ENCODE assay signal across 13 mouse cellular contexts in the genomic region with DNA sequence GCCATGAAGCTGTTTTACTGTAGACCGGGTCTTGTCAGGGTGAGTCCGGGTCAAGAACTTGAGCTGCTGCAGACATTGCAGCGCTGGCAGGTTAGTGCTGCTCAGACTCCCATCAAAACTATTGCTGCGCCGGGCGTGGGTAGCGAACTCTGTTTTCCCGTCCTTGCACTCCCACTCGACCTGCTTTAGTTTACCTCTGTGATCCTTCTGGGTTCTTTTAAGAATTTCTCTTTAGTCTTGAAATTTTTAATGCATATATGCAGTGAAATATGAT. TPM values are rescaled to one million over a fixed set of nuclear protein-coding genes. Genes with fewer than 3 reads are reported as not detected.
DNase-seq lines count a peak whose midpoint lies in the region; ATAC-seq lines count a peak whose summit lies in the region.
"Not testable (repeated sequence)": the region's sequence is repeated elsewhere in the genome, so short reads cannot be mapped to it uniquely, and the experiment has no call there.
"Had no signal": no experiment of that assay in that cellular context is flagged by ENCODE, and none has a peak within 500 bp of the region (broad histone marks: within the 10 kb centered on the region; RNA-seq: fewer than 3 reads in every experiment).

No protein-coding gene starts in this region.

- WGBS in embryonic facial prominence, embryonic 13.5 days: no CpG with 5 or more reads among the region's 9 CpGs
- WGBS in forebrain, embryonic 14.5 days: no CpG with 5 or more reads among the region's 9 CpGs
- WGBS in heart, embryonic 13.5 days: no CpG with 5 or more reads among the region's 9 CpGs
- WGBS in hindbrain, embryonic 15.5 days: no CpG with 5 or more reads among the region's 9 CpGs
- no CpG with 5 or more reads among the region's 9 CpGs for WGBS in kidney, embryonic 16.5 days
- WGBS in liver, embryonic 12.5 days (ENCODE audit: insufficient replicate concordance): no CpG with 5 or more reads among the region's 9 CpGs
- WGBS in midbrain, embryonic 12.5 days: no CpG with 5 or more reads among the region's 9 CpGs
- no CpG with 5 or more reads among the region's 9 CpGs for WGBS in stomach, embryonic 14.5 days

- not testable (repeated sequence) for H3K27ac ChIP-seq in embryonic facial prominence, embryonic 13.5 days; forebrain, embryonic 14.5 days (ENCODE audit: low read depth, low read length); heart, embryonic 13.5 days (replicated peaks); hindbrain, embryonic 15.5 days (replicated peaks); kidney, embryonic 16.5 days (ENCODE audit: low read length); liver, embryonic 12.5 days; midbrain, embryonic 12.5 days (replicated peaks); stomach, embryonic 14.5 days (ENCODE audit: low read length)

- not testable (repeated sequence) for H3K36me3 ChIP-seq in embryonic facial prominence, embryonic 13.5 days; forebrain, embryonic 14.5 days (ENCODE audit: control insufficient read depth, insufficient read depth, low read length); heart, embryonic 13.5 days; hindbrain, embryonic 15.5 days; kidney, embryonic 16.5 days (ENCODE audit: insufficient read depth, low read length); liver, embryonic 12.5 days; midbrain, embryonic 12.5 days; stomach, embryonic 14.5 days (ENCODE audit: control insufficient read depth, insufficient read depth, low read length)

- not testable (repeated sequence) for H3K4me3 ChIP-seq in embryonic facial prominence, embryonic 13.5 days; forebrain, embryonic 14.5 days (ENCODE audit: low read depth, low read length); midbrain, embryonic 12.5 days; stomach, embryonic 14.5 days (ENCODE audit: low read depth, low read length)
- H3K4me3 ChIP-seq in heart, embryonic 13.5 days: peak overlapping the region; percentile 26
- H3K4me3 ChIP-seq in hindbrain, embryonic 15.5 days: peak overlapping the region; percentile 15; the same call in 1 of the 2 replicates
- H3K4me3 ChIP-seq in kidney, embryonic 16.5 days (ENCODE audit: low read length): peak overlapping the region; percentile 15; the same call in 1 of the 2 replicates
- H3K4me3 ChIP-seq in liver, embryonic 12.5 days: peak overlapping the region; percentile 27; the same call in 1 of the 2 replicates

- H3K9ac ChIP-seq in embryonic facial prominence, embryonic 13.5 days; forebrain, embryonic 14.5 days (ENCODE audit: low read length); heart, embryonic 13.5 days; hindbrain, embryonic 15.5 days; kidney, embryonic 16.5 days (replicated peaks; ENCODE audit: low read length); liver, embryonic 12.5 days; midbrain, embryonic 12.5 days (replicated peaks); stomach, embryonic 14.5 days (replicated peaks; ENCODE audit: low read depth, low read length): not testable (repeated sequence)

- not testable (repeated sequence) for H3K4me1 ChIP-seq in embryonic facial prominence, embryonic 13.5 days; forebrain, embryonic 14.5 days (ENCODE audit: control insufficient read depth, insufficient read depth, low read length); heart, embryonic 13.5 days; hindbrain, embryonic 15.5 days (replicated peaks); kidney, embryonic 16.5 days (ENCODE audit: insufficient read depth, low read length); liver, embryonic 12.5 days; midbrain, embryonic 12.5 days; stomach, embryonic 14.5 days (ENCODE audit: control insufficient read depth, insufficient read depth, low read length)

- H3K4me2 ChIP-seq in embryonic facial prominence, embryonic 13.5 days; kidney, embryonic 16.5 days (replicated peaks; ENCODE audit: low read depth, low read length); stomach, embryonic 14.5 days (replicated peaks; ENCODE audit: low read depth, low read length): not testable (repeated sequence)
- 0 out of 2 replicates have a peak overlapping the region, but pooled peaks have one; percentile 26 for H3K4me2 ChIP-seq in forebrain, embryonic 14.5 days (ENCODE audit: low read length)
- H3K4me2 ChIP-seq in heart, embryonic 13.5 days: peak overlapping the region; percentile 52; the same call in 1 of the 2 replicates
- peak overlapping the region; percentile 37; the same call in 1 of the 2 replicates for H3K4me2 ChIP-seq in hindbrain, embryonic 15.5 days
- H3K4me2 ChIP-seq in liver, embryonic 12.5 days: peak overlapping the region; percentile 40; the same call in 1 of the 2 replicates
- H3K4me2 ChIP-seq in midbrain, embryonic 12.5 days (replicated peaks): peak overlapping the region; percentile 27; the same call in 1 of the 2 replicates

- not testable (repeated sequence) for H3K27me3 ChIP-seq in embryonic facial prominence, embryonic 13.5 days; forebrain, embryonic 14.5 days (replicated peaks; ENCODE audit: control insufficient read depth, insufficient read depth, low read length); heart, embryonic 13.5 days (replicated peaks); hindbrain, embryonic 15.5 days; kidney, embryonic 16.5 days (ENCODE audit: insufficient read depth, low read length); liver, embryonic 12.5 days (replicated peaks); midbrain, embryonic 12.5 days; stomach, embryonic 14.5 days (ENCODE audit: control insufficient read depth, insufficient read depth, low read length)

- 0 out of 2 replicates have a peak, but pooled peaks have one; percentile 48 for ATAC-seq in embryonic facial prominence, embryonic 13.5 days (ENCODE audit: insufficient number of reproducible peaks, insufficient read depth, low FRiP score, low TSS enrichment, low read depth)
- ATAC-seq in forebrain, embryonic 14.5 days; heart, embryonic 13.5 days (ENCODE audit: extremely low read depth, insufficient number of reproducible peaks, low FRiP score, low TSS enrichment); kidney, embryonic 16.5 days (ENCODE audit: low FRiP score, low TSS enrichment); midbrain, embryonic 12.5 days (ENCODE audit: low FRiP score, low read depth): not testable (repeated sequence)
- ATAC-seq in hindbrain, embryonic 15.5 days (ENCODE audit: low FRiP score, low read depth): peak; percentile 39; the same call in 1 of the 2 replicates
- ATAC-seq in liver, embryonic 12.5 days: peak; percentile 71
- peak; percentile 62; the same call in 1 of the 2 replicates for ATAC-seq in stomach, embryonic 14.5 days (ENCODE audit: insufficient number of reproducible peaks, insufficient read depth, low FRiP score, low read depth)

- not testable (repeated sequence) for DNase-seq in forebrain, embryonic 14.5 days (ENCODE audit: low spot score)

- not testable (repeated sequence) for H3K9me3 ChIP-seq in embryonic facial prominence, embryonic 13.5 days; forebrain, embryonic 14.5 days (replicated peaks; ENCODE audit: control insufficient read depth, low read length); heart, embryonic 13.5 days; hindbrain, embryonic 15.5 days; kidney, embryonic 16.5 days (ENCODE audit: low read length); liver, embryonic 12.5 days (replicated peaks); midbrain, embryonic 12.5 days; stomach, embryonic 14.5 days (ENCODE audit: control insufficient read depth, low read depth, low read length)

RNA-seq across cellular contexts. Expression of gene Zfp955b, which starts 0.5 kb away (rescaled TPM):
- 15.6 and 17.6 TPM in 2 replicates for polyA plus RNA-seq in embryonic facial prominence, embryonic 13.5 days (2015; fragmentation: Nextera tagmentation; extraction: Ambion mirVana)
- 14.0 and 15.3 TPM in 2 replicates for polyA plus RNA-seq in forebrain, embryonic 14.5 days (2014; fragmentation: Nextera tagmentation; extraction: Ambion mirVana)
- 8.1 and 8.6 TPM in 2 replicates for polyA plus RNA-seq in heart, embryonic 13.5 days (2015; fragmentation: Nextera tagmentation; extraction: Ambion mirVana)
- polyA plus RNA-seq in hindbrain, embryonic 15.5 days (2015; fragmentation: Nextera tagmentation; extraction: Ambion mirVana): 18.6 and 19.5 TPM in 2 replicates
- 14.3 TPM in 2 replicates for polyA plus RNA-seq in kidney, embryonic 16.5 days (2015; fragmentation: Nextera tagmentation; extraction: Ambion mirVana)
- polyA plus RNA-seq in liver, embryonic 12.5 days (2016; fragmentation: Nextera tagmentation; extraction: Ambion mirVana): 4.0 and 4.2 TPM in 2 replicates
- polyA plus RNA-seq in midbrain, embryonic 12.5 days (2016; fragmentation: Nextera tagmentation; extraction: Ambion mirVana): 13.5 and 13.8 TPM in 2 replicates
- polyA plus RNA-seq in stomach, embryonic 14.5 days (2014; fragmentation: Nextera tagmentation; extraction: Ambion mirVana): 9.7 and 11.0 TPM in 2 replicates

RNA-seq across cellular contexts. Expression of gene Olfr63, which starts 25.3 kb away (rescaled TPM):
- 0.04 TPM in 1 of 2 replicates, not detected in the other for polyA plus RNA-seq in embryonic facial prominence, embryonic 13.5 days (2015; fragmentation: Nextera tagmentation; extraction: Ambion mirVana)
- 0.04 TPM in 1 of 2 replicates, not detected in the other for polyA plus RNA-seq in forebrain, embryonic 14.5 days (2014; fragmentation: Nextera tagmentation; extraction: Ambion mirVana)
- 0.05 TPM in 1 of 2 replicates, not detected in the other for polyA plus RNA-seq in heart, embryonic 13.5 days (2015; fragmentation: Nextera tagmentation; extraction: Ambion mirVana)
- 0.03 and 0.05 TPM in 2 replicates for polyA plus RNA-seq in hindbrain, embryonic 15.5 days (2015; fragmentation: Nextera tagmentation; extraction: Ambion mirVana)
- polyA plus RNA-seq in kidney, embryonic 16.5 days (2015; fragmentation: Nextera tagmentation; extraction: Ambion mirVana): 0.04 TPM in 1 of 2 replicates, not detected in the other
- 0.02 TPM in 1 of 2 replicates, not detected in the other for polyA plus RNA-seq in liver, embryonic 12.5 days (2016; fragmentation: Nextera tagmentation; extraction: Ambion mirVana)
- polyA plus RNA-seq in midbrain, embryonic 12.5 days (2016; fragmentation: Nextera tagmentation; extraction: Ambion mirVana): 0.03 and 0.04 TPM in 2 replicates
- 0.04 TPM in 1 of 2 replicates, not detected in the other for polyA plus RNA-seq in stomach, embryonic 14.5 days (2014; fragmentation: Nextera tagmentation; extraction: Ambion mirVana)
- polyA plus RNA-seq: heart, adult 2 months; hindbrain, embryonic 16.5 days; limb, embryonic 10.5 days; lung, adult 2 months; neural tube, embryonic 11.5 days had no signal

RNA-seq across cellular contexts. Expression of gene Zfp955a, which starts 34.9 kb away (rescaled TPM):
- polyA plus RNA-seq in embryonic facial prominence, embryonic 13.5 days (2015; fragmentation: Nextera tagmentation; extraction: Ambion mirVana): 19.0 and 21.2 TPM in 2 replicates
- 28.7 and 29.8 TPM in 2 replicates for polyA plus RNA-seq in forebrain, embryonic 14.5 days (2014; fragmentation: Nextera tagmentation; extraction: Ambion mirVana)
- polyA plus RNA-seq in heart, embryonic 13.5 days (2015; fragmentation: Nextera tagmentation; extraction: Ambion mirVana): 11.8 and 12.2 TPM in 2 replicates
- polyA plus RNA-seq in hindbrain, embryonic 15.5 days (2015; fragmentation: Nextera tagmentation; extraction: Ambion mirVana): 22.3 and 22.4 TPM in 2 replicates
- polyA plus RNA-seq in kidney, embryonic 16.5 days (2015; fragmentation: Nextera tagmentation; extraction: Ambion mirVana): 20.6 and 22.0 TPM in 2 replicates
- 6.1 and 7.0 TPM in 2 replicates for polyA plus RNA-seq in liver, embryonic 12.5 days (2016; fragmentation: Nextera tagmentation; extraction: Ambion mirVana)
- polyA plus RNA-seq in midbrain, embryonic 12.5 days (2016; fragmentation: Nextera tagmentation; extraction: Ambion mirVana): 19.8 TPM in 2 replicates
- 19.4 and 20.9 TPM in 2 replicates for polyA plus RNA-seq in stomach, embryonic 14.5 days (2014; fragmentation: Nextera tagmentation; extraction: Ambion mirVana)
